Mouse (Mus musculus): ENCODE data around the gene 2210016F16Rik.
"Not testable (repeated sequence)": the region's sequence is repeated elsewhere in the genome, so short reads cannot be mapped to it uniquely, and the experiment has no call there.

Gene 2210016F16Rik

DNA sequence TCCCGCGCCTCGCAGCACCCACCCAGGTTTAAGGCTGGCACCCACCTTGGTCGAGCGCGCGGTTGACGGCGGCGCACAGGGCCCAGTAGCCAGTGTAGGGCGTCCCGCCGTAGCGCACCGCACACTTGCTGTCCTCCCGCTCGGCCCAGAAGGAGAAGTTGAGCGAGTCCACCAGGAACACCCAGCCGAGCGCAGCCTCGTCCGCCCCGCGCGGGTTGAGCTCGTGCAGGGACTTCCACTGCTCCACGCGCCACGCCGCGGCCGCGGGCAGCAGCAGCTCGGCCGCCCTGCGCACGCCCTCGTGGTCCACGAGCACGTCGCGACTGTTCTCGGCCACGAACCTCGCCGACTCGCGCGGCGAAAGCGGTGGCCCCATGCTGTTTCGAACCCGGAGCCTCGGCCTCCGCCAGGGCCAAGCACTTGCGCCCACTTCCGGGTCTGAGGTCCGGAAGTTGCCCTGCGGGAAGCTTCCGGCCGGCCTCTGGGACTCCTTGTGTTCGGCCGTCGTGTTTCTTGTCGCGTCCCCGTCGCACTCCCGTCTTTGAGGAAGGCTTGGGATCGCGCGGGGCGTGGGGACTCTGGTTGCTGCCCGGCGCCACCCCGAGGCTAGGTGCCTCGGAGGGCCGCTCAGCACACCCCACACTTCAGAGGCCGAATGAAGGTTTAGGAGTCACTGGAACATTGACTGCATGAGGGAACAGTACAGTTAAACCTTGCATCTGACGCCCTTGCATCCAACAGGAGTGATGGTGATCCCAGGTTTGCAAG is at the start of gene 2210016F16Rik:
2210016F16Rik (minus strand) TSS at position 447 of the 768 bp plus-strand sequence.
- no peak for DNase-seq (ENCODE audit: low read depth)

DNA sequence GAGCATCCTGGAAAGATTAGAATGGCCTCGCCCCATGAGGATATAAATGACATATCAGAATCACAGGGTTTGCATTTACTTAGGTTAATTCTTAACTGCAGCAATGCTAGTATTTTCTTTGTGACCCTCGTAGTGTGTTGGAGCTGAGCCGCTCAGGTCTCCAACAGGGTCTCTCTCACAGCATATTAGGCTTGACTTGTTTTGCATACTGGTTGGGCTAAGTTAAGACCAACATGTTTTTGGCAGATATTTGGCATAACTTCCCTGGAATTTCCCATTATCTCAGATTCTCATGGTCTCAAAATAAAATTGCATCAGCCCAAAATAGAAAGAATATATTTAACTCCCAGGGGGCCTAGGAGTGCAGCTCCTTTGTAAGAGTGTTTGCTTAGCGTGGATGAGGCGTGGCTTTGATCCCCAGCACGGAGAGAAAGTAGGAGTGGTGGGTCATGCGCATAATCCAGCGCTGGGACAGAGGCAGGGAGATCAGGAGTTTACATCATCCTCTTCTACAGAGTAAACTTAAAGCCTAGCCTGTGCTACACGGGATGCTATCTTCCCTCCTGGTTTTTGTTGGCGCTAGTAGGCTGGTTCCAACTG is 38.1 kb upstream of the 2210016F16Rik start:
- peak; percentile 60 for DNase-seq (ENCODE audit: low read depth)

DNA sequence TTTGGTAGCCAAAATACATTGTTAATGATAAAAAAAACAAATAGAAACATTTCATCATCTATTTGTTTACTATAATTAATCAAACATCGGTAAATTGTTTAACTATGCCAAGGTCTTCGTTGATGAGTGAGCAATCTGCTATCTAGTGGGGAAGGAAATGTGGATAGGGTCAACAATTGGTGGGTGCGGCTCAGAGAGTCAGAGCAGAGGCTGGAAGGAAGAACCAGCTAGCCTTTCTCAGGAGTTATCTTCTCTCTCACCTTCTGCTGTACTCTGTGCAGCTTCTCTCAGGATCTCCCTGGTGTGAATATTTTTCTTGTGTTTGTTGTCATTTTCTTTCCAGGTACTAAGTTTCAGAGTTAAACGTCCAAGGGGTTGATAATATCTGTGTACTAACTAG is 37.2 kb upstream of the 2210016F16Rik start:
- no peak for DNase-seq (ENCODE audit: low read depth)

DNA sequence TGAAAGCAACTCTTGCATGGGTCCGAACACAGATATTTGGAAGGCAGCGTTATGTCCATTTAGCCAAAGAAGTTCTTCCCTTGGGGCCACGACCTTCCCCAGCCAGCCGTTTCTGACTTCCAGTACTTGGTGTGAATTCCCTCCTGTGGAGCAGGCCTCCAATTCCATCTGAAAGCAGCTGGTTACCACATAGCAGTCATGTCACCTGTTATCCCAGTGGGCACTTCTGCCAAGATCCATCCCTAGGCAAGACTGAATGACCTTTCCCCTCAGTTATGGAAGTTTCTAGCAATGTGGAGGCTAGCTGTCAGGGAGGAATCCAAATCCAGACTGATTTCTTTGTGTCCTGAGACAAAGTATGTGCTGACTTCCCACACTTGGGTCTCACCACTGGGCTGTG is 36.0 kb upstream of the 2210016F16Rik start:
- DNase-seq (ENCODE audit: low read depth) = no peak

DNA sequence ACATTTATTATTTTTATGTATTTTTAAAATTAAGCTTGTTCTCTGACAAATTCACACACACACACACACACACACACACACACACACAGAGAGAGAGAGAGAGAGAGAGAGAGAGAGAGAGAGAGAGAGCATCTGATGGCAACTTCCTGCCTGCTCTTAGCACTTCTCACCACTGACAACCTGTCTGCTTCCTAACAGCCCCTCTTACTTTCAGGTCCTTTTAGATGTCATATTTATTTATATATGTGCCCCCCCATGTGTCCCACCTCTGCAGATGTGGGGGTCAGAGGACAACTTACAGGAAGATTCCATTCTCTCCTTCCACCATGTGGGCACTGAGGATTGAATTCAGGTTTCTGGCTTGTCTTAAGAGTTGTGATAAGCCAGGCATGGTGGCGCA is 34.2 kb upstream of the 2210016F16Rik start:
- DNase-seq (ENCODE audit: low read depth) = no peak

DNA sequence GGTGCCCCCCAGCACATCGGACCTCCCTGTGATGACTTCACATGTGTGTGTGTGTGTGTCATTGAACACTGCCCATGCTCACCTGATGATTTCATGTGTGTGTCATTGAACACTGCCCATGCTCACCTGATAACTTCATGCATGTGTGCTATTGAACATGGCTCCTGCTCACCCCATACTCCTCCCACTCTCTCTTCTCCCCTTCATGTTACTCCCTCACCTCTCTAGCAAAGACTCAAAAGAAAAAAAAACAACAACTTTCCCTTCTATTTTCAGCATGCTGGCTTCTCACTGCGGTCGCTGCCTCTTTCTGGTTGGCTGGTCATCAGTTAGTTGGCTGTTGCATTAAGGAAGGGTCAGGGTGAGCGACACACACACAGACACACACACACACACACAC is 33.6 kb upstream of the 2210016F16Rik start:
- DNase-seq (ENCODE audit: low read depth) = no peak

DNA sequence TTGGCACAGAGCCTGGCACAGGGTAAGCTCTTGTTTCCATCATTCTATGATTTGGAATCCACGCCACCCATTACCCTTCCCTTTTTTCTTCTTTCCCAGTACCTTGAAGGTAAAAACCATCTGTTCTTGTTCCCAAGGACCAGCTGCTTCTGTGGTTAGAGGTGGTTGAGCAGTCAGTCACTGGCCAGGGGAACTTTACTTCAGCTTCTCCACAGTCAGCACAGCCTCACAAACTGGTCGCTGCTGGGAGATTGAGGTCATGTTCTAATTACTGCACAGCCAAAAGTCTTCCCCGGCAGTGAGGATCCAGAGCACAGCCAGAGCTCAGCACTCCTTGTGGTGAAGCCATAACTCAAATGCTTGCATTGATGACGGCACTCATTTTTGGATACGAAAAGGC is 30.8 kb upstream of the 2210016F16Rik start:
- peak; percentile 15 for DNase-seq (ENCODE audit: low read depth)

DNA sequence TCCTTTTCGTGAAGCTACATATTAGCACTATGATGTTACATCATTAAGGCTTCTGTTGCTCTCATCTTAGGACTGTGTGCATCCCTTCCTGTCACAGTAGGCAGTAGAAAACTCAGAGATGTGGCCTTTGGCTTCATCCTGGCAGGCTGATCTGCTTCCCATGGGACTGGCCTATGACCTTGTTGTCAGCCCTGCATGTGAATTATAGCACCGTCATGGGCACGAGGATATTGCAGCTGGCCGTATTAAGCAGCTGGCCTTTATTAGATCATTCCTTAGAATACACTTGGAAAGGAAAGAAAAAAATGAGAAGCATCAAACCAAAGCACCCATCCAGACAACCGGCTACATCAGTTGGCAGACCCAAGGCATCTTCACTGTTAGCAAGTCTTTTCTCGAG is 30.3 kb upstream of the 2210016F16Rik start:
- peak; percentile 8 for DNase-seq (ENCODE audit: low read depth)

DNA sequence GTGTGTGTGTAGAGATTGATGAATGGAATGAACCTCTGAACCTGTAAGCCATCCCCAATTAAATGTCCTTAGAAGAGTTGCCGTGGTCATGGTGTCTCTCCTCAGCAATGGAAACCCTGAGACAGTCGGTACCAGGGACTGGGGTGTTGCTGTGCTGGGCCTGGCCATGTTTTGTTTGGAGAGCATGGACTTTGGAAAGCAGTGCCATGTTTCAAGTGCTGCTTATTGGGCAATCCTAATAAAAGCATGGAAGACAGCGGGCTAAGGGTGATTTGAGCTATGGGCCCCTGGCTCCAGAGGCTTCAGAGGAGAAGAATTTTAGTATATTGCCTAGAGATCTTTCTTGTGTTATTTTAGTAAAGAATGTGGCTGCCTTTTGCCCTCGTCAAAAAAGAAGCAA is 26.0 kb upstream of the 2210016F16Rik start:
- no peak for DNase-seq (ENCODE audit: low read depth)

DNA sequence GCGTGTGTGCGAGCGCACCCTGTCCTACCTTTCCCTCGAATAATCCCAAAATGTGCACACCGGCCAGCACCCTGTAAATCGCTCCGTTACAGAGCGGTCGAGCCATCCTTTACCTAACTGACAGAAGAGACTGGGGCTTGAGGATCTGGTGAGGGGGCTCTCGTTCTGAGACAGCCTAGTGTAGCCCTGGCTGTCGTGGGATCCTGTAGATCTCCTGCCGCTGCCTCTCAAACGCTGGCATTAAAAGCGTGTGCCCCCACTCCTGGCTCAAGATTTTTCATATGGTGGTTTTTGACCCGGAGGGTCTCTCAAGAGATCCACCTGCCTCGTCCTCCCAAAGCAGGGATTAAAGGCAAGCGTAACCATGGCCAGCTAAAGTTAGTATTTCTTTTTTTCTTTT is 18.2 kb upstream of the 2210016F16Rik start, which contains the start of gene Hnrnpk:
Hnrnpk (minus strand) TSS at position 101 of the 400 bp plus-strand sequence.
- DNase-seq (ENCODE audit: low read depth) = peak; percentile 5

DNA sequence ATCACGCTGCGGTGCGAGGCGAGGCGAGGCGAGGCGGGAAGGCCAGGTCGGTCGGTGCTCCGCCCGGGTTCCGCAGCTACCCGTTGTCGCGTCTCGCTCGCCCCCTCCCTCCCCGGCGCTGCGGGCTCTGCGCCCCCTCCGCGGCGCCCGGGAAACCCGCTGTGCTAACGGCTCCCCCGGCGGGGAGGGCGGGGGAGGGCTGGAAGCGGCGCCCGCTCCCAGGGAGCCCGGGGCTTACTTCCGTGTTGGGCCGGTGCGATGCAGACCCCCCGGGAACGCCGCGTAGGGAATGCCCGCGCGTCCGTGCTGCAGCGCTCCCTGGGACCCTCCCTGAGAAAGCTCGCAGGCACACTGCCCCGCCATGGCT is 17.7 kb upstream of the 2210016F16Rik start:
- DNase-seq (ENCODE audit: low read depth) = no peak

DNA sequence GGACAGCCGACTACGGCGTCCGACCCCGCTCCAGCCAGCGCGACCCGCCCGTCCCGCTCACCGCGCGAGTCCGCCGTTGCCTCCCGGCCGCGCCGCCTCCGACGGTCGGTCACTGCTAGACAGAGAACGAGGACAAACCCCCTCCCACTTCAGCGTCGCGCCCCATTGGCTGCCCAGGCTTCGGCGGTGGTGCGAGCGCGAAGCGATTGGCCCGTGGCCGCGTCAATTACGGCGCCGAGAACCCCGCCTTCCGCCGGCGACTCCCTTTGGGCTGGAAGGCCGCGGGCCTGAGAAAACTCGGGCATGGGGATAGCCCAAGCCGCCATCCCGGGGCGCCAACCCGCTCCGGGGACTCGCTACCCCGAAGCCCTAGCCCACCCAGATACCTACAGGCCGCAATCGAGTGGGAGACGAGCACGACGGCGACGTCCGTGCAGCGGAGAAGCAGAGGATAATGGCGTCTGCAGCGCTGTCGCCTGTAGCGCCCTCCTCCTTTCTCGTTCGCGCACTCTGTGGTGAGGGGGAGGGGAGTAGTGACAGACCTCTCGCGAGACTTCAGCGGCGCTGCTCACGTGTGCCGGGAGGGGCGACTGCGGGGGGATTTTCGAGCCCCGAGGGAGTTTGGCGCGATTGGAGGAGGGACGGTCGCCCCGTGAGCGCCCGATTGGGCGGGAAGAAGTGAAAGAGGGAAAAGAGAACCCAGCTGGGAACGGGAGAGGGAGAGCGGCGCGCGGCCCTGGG is 17.1 kb upstream of the 2210016F16Rik start, which contains the start of gene Rmi1:
Rmi1 (plus strand) TSS at position 246 of the 741 bp plus-strand sequence.
- DNase-seq (ENCODE audit: low read depth) = peak; percentile 98

DNA sequence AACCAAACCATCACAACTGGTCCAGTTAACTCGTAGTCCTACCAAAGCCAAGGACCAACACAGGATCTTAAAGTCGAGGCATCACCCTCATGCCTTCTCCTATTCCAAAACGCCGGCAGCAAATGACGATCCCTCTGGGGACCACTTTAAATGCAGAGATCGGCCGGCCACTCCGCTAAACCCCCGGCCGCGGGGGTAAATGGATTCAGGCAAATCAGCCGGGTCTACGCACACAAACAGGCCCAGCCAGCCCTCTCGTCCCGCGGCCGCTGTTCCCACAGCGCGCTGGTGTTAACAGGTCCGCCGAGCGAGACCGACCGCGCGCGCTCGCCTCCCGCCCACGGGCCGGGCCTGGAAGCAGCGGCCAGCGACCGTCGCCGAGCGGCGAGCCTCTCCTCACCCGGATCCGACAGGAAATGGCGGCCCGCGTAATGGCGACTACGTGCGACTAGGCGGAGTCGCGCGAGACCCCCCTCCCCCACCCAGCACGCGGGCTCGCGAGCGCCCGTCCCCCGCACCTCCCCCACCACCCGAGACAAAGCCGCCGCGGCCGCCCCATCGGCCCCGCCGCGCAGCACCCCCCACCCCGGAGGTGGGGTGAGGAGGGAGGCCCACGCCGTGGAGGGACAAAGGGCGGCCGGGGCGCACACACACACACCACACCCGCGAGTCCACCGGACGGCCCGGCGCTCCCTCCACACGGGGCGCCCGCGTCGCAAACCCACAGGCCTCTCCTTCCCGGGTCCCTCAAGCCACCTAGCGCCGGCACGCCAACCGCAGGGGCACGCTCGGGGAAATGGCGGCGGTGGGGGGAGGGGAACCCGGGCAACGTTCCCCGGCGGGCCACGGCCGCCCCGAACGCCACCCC is 16.3 kb upstream of the 2210016F16Rik start:
- peak; percentile 85 for DNase-seq (ENCODE audit: low read depth)

DNA sequence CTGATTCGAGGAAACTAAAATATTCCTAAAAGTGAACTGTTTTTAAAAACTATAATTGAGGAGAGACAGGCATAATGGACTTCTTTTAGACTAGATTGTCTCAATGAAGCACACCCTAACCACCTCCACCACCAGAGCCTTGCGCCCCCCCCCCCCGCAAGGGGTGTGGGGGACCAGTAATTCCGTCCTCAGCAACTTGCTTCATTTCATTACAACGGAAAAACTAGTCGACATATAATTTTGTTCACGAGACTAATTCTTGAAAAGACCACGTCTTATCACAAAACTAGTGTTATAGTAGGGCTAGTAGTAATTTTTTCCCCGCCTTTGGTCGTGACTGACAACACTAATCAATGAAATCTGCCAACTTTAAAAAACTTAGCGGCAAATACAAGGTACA is 15.6 kb upstream of the 2210016F16Rik start:
- peak; percentile 39 for DNase-seq (ENCODE audit: low read depth)

DNA sequence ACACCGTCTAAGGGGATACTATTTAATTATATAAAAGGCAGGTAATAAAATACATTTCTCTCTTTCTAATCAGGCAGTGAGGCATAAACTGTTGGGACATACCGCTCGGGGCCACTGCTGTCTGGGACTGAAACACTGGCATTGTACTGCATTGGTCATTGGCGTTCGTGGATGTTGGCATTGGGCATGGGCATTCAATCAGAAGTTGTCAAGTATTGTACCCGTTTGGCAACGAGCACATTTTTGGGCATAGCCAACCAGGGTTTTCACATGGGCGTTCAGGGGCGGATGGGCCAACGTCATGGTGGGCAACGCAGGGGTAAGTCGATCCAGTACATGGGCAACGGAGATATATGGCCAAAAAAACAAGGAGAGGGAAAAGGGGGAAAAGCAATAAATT is 12.6 kb upstream of the 2210016F16Rik start:
- no peak for DNase-seq (ENCODE audit: low read depth)

DNA sequence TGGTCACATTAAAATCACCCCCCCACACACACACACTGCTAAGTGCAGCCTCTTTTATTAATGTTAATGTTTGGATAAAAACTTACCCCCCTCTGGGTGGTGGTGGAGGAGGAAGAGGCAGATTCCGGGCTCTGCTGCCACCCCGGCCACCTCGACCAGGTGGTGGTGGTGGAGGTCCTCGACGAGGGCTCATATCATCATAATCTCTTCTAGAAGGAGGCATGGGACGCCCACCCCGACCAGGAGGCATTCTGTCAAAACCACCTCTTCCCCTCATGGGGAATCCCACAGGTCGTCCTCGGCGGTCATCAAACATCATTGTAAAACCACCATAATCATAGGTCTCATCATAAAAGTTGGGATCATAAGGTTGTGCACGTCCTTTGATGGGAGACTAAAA is 9.4 kb upstream of the 2210016F16Rik start:
- not testable (repeated sequence) for DNase-seq (ENCODE audit: low read depth)

DNA sequence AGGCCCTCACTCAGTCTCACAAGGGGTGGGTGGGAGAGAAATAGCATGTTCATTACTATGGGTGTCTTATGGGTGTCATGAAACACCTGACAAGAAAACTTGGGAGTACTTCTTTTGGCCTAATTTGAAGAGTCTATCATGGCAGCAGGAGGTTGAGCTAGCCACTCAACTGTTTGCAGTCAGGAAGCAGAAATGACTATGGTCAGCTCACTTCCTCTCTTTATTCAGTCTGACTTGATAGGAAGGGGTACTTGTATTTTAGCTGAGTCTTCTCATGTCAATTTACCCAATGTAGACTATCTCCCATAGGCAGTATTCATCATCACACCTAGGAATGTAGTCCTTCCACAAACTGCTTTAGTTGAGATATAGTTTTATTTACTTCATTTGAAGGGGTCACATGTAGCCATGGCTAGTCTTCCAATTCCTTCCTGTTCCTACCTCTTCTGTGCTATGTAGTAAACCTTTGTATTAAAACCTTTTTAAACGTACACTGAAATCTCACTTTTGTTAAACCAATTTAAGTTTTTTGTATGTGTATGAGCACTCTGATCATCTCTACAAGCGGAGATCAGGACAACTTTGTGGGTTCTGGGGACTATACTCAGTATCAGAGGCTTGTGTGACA is 4.4 kb upstream of the 2210016F16Rik start:
- DNase-seq (ENCODE audit: low read depth) = peak; percentile 12

DNA sequence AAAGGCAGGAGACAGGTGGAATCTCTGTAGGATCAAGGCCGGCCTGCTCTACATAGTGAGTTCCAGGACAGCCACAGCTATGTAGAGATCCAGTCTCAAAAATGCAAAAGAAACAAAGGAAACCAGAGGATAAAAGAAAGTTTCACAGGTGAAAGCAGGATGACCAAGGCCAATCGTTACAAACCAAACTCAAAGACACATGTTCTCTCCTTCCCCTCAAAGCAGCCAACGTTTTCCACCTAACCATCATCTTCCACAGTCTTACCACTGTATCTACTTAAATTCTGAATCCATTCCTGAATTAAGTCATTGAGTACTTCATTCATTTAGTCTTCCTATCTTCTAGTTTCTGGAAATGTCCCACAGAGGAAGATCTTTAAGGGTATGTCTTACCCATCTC is 3.4 kb upstream of the 2210016F16Rik start:
- DNase-seq (ENCODE audit: low read depth) = no peak

DNA sequence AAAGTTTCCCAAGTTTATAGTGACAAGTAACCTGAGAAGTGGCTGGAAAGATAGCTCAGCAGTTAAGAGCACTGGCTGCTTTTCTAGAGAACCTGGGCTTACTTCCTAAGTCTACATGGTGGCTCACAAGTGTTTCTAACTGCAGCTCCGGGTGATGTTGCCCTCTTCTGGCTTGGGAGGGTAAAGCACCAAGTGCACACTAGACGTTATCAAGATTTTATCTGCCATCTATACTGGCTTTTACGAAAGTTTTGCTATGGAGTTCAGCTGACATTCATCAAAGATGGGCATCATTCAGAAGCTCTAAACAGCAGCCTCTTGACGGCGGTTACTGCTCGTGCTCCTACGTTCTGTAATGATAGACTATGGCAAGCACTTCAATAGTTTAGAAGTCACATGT is 2.9 kb upstream of the 2210016F16Rik start:
- DNase-seq (ENCODE audit: low read depth) = peak; percentile 73

DNA sequence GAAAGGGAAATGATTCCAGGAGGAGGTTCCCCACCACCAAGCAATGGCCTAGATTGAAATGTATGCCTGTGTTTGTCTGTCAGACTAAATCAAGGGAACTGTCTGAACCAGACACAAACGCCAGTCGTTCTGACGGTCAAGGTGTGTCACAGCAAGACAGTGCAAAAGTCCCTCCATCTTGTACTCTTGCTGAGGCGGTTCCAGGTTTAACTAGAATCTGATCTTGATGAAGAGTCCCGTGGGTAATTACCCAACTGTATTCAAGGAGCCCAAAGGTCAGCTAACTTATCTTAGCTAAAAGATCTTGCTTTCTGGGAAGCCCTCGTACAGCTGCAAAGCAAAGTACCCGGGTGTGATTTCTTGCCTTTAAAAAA is 509 bp upstream of the 2210016F16Rik start:
- no peak for DNase-seq (ENCODE audit: low read depth)

DNA sequence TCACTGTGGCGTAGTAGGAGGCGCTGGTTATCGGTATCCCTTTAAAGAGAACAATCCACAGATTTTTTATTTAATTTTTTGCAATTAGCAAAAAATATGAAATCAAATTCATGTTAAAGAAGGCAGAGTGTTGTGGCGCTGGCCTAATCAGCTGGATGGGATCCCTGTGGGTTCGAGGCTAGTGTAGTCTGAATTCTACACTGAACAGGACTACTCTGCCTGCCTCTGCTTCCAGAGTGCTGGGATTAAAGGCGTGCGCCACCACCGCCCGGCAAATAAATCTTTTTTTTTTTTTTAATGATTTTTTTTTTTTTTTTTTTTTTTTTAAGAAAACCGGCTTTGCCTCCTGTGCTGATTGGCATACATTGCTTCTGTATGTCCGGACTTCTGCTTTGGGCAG is 654 bp downstream of the 2210016F16Rik start:
- DNase-seq (ENCODE audit: low read depth) = no peak

DNA sequence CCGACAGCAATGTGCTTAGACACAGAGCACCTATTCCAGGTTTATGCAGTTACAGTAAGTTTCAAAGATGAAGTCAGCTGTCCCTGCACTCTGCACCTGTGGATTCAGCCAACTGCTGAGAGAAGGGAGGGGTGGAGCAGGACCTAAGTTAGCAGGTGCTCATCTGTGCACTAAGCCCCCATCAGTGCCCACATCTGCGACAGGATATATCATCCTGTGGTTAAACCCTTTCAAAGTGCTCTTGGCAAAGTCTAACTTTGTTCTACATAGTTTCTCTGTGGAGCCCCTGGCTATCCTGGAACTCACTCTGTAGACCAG is 11.9 kb downstream of the 2210016F16Rik start:
- no peak for DNase-seq (ENCODE audit: low read depth)
